Mouse (Mus musculus): ENCODE measurements around the gene Ubr4.
A peak's percentile ranks its signal among the peaks of the same experiment; 100 is the strongest.

Ubr4 gene

GRCm38 (mm10) chr4:139430891-139431290 is 78.5 kb downstream of the Ubr4 start:
- no peak for DNase-seq (ENCODE audit: low read depth, low spot score)

DNA sequence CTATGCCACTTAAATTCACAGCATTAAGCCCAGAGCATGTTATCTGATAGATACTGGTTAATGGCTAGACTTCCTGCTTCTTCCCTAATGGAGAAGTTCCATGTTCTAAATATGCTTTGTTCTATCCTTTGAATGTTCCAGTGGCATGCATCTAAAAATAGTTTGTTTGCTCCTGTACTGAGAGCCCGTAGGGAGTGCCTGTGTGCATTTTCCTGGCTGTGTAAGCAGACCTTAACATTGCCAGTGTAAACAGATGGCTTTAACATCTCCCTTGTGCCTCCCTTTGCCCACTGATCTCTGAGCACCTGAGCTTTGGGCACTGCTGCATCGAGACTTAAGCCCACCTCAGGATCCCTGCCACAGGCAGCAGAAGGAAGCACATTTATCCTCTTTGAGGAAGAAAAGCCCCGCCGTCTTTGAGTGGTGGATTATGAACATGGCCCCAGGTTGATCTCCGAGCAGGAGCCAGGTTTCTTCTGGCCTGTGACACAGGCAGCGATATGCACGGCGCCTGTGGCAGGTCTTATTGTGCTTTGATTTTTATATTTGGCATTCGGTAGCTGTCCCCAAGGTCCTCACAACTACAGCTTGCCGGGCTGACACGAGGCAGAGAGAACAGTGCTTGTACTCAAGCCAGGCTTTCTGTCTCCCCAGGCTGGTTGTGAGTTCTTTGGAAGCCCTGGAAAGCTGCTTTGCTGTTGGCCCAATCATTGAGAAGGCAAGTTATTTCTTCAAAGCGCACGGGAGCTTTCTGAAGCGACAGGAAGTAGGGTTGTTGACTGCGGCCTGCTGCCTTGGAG is 80.8 kb downstream of the Ubr4 start:
- no peak for DNase-seq (ENCODE audit: low read depth, low spot score)

GRCm38 (mm10) chr4:139441244-139441643 is 88.8 kb downstream of the Ubr4 start:
- DNase-seq (ENCODE audit: low read depth, low spot score), result no peak

DNA sequence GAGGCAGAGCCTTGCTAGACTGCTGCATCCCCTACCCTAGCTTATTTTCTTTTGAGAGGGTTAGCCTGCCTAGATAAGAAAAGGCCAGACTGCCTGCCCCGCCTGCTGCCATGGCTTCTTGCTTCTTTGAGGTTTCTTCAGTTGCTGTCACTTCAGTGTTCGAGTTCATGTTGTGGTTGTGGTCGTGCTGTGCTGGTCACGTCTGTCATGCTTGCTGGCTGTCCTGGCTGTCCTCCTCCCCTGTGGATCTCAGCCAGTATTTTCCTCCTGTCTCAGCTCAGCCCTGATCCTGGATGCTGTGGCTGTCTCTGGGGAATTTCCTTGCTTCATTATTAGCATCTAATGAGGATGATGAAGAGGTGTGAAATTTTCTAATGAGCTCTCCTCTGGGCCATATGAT is 89.4 kb downstream of the Ubr4 start:
- no peak for DNase-seq (ENCODE audit: low read depth, low spot score)

DNA sequence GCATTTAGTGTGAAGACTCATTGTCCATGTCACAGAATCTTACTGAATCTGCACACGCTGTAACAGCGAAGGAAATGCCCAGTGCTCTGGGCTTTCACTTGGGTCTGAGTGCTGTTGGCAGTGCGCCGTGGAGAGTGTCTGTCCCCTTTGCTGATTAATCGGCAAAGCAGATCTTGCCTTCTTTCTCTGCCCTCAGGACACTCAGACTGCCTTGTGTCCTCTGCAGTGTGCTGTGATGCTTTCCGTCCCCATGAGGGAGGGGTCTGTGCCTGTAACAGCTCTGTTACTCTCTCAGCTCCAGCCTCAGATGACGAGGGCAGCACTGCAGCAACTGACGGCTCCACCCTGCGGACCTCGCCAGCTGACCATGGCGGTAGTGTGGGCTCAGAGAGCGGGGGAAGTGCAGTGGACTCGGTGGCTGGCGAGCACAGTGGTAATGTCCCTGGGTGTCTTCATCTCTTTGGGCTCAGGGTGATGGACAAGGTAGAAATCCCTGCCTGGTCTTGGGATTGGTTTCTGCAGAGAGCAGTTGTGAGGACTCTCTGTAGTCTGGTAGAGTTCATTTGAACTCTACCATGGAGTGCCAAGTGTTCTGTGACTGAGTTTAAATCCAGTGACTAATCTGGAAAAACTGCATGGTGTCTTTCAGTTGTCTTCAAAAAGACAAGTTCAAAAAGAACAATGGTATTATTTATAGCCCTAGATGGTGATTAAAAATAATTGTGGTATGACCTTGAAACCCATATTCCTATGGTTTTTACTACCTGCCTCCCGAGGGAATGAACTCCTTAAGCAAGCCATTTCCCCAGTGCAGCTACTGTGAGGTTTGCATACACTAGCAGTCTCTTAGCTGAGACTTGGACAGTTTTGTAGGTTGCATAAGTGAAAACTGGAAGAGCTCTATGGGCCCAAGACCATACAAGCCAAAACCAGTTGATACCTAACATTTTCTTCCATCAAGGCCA is 90.3 kb downstream of the Ubr4 start:
- no peak for DNase-seq (ENCODE audit: low read depth, low spot score)

- DNase-seq (ENCODE audit: low read depth, low spot score), result no peak
These were observed 91.9 kb downstream of the Ubr4 start for GRCm38 (mm10) chr4:139444315-139444714.

GRCm38 (mm10) chr4:139446176-139446575 is 93.8 kb downstream of the Ubr4 start:
- no peak for DNase-seq (ENCODE audit: low read depth, low spot score)

- DNase-seq (ENCODE audit: low read depth, low spot score), result no peak
These were observed 94.6 kb downstream of the Ubr4 start for GRCm38 (mm10) chr4:139446731-139447675.

- DNase-seq (ENCODE audit: low read depth, low spot score), result no peak
These were observed 100.7 kb downstream of the Ubr4 start for GRCm38 (mm10) chr4:139452944-139453700.

DNA sequence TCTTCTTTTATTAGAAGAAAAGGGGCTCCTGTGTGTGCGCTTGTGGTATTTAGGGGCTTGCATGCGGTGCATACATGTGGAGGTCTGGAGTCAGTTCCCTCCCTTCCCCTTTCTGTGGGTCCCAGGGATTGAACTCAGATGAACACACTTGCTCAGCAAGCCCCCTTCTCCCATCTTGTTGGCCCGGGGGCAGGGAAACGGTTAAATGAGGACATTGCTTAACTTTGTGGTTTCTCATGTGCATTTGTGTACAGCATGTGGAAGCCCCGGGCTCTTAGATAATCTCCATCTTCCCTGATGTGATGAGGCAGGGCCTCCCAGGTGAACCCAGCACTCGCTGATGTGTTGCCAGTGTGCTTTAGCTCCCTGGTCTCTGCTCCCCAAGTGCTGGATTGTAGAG is 101.9 kb downstream of the Ubr4 start:
- DNase-seq (ENCODE audit: low read depth, low spot score), result no peak

DNA sequence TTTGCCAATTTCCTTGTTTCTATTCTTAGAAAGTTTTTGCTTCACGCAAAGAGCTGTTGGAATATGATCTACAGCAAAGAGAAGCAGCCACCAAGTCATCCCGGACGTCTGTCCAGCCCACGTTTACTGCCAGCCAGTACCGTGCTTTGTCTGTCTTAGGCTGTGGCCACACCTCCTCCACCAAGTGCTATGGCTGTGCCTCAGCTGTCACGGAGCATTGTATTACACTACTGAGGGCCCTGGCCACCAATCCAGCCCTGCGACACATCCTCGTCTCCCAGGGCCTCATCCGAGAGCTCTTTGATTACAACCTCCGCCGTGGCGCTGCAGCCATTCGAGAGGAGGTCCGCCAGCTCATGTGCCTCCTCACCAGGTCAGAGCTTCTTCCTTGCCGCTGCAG is 107.6 kb downstream of the Ubr4 start:
- DNase-seq (ENCODE audit: low read depth, low spot score), result peak; percentile 22

DNA sequence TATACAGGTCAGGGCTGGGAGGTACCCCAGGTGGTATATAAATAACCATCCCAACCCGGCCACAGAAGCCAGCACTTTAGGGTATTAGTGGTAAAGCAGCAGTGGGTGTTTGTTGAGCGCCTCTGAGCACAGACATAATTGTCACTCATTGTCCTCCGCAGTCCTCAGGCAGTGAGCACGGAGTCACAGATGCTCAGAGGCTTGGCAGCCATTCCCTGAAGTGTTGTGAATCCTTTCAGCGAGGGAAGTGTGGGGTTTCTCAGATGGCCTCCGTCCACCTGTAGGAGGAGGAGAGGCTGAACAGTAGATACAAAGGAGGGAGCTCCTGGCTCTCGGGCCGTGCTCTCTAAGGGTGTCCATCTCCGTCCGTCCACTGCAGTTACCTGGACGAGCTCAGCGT is 111.8 kb downstream of the Ubr4 start:
- no peak for DNase-seq (ENCODE audit: low read depth, low spot score)

DNA sequence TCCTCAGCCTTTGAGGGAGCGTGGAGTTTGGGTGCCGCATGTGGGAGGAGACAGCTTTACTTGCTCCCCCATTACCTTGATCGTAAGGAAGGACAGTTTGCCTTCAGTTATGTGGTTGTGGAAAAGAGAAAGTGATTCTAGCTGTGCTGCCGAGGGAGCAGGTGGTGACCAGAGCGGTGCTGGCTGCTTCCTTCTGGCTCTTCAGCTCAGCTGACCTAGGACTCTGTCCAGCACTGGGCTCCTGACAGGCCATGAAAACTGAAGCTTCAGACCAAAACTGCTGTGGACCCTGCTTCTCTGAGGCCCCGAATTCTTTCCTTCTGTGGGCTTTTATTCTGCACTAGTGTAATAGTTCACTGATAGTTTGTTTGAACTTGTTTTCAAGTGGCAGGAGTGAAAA is 114.1 kb downstream of the Ubr4 start:
- no peak for DNase-seq (ENCODE audit: low read depth, low spot score)

DNA sequence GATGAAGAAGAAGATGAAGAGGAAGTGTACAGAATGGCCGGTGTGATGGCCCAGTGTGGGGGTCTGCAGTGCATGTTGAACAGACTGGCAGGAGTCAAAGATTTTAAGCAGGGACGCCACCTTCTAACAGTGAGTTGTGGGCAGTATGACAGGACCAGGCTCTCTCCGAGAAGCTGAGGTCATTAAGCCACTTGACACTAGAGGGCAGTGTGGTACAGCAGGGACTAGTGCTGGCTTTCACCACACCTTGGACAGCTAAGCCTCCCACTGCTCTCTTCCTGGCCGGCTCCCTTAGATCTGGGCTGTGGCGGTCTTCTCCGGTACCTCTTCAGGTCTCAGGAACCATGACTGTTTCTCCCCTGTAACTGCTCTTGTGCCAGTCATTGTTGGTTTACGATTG is 117.8 kb downstream of the Ubr4 start:
- peak; percentile 86 for DNase-seq (ENCODE audit: low read depth, low spot score)

- no peak for DNase-seq (ENCODE audit: low read depth, low spot score)
These were observed 124.5 kb downstream of the Ubr4 start for GRCm38 (mm10) chr4:139476663-139477625.

- DNase-seq (ENCODE audit: low read depth, low spot score), result peak; percentile 44
These were observed 125.6 kb downstream of the Ubr4 start for GRCm38 (mm10) chr4:139477983-139478382.

DNA sequence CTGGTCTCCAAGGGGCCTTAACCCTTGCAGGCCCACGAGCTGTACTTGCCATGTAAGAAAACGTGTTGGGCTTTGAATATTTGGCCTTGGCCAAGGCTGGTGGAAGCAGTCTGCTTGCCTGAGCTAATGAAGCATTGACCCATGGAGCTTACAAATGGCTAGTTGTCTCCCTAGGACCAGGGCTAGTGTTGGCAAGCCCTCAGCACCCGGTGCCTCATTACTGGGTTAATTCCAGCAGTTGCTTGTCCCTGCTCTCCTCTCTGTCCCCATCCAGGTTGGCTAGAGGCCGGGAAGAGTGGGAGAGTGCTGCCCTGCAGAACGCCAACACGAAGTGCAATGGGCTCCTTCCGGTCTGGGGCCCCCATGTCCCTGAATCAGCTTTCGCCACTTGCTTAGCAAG is 126.8 kb downstream of the Ubr4 start:
- no peak for DNase-seq (ENCODE audit: low read depth, low spot score)

GRCm38 (mm10) chr4:139481400-139481799 is 129.0 kb downstream of the Ubr4 start:
- peak; percentile 18 for DNase-seq (ENCODE audit: low read depth, low spot score)

DNA sequence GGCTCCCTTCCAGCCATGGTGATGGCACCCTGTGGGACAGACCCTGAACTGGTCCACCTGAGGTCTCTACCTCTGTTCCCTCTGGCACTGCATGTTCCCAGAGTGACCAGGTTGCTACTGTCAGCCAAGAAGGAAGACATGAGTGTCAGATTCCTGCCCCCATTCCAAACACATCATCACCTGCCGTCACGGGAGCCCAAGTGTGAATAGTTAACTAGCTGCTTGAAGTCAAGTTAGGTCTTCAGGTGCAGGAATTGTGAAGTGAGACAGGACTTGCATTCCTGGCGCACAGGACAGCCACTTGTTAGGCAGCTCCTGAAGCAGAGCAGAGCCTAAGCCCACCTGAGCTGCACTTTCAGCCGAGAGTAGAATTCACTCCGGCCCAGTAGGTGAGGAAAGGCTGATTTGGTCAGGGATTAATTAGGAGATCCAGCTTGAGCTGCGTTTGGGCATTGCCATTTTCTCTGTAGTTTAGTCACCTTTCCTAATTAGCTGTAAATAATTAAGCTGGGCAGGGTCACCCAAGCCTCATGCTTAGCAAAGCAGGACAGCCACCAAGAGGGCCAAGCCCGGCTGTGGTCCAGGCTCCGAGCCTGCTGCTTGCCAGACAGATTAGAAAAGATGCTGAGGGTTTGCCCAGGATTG is 131.2 kb downstream of the Ubr4 start:
- no peak for DNase-seq (ENCODE audit: low read depth, low spot score)

Measured in ZHBTc4 (cell line).